Mouse (Mus musculus) ES-CJ7 (cell line): ENCODE measurements around the gene Txlnb.
"Not testable (repeated sequence)": the region's sequence is repeated elsewhere in the genome, so short reads cannot be mapped to it uniquely, and the experiment has no call there.

Source experiments
- DNase-seq: peaks from one replicate; pipeline ENCODE4 v3.0.0; 2011; ENCODE audit warnings: low read depth, low spot score

The Txlnb gene

DNA sequence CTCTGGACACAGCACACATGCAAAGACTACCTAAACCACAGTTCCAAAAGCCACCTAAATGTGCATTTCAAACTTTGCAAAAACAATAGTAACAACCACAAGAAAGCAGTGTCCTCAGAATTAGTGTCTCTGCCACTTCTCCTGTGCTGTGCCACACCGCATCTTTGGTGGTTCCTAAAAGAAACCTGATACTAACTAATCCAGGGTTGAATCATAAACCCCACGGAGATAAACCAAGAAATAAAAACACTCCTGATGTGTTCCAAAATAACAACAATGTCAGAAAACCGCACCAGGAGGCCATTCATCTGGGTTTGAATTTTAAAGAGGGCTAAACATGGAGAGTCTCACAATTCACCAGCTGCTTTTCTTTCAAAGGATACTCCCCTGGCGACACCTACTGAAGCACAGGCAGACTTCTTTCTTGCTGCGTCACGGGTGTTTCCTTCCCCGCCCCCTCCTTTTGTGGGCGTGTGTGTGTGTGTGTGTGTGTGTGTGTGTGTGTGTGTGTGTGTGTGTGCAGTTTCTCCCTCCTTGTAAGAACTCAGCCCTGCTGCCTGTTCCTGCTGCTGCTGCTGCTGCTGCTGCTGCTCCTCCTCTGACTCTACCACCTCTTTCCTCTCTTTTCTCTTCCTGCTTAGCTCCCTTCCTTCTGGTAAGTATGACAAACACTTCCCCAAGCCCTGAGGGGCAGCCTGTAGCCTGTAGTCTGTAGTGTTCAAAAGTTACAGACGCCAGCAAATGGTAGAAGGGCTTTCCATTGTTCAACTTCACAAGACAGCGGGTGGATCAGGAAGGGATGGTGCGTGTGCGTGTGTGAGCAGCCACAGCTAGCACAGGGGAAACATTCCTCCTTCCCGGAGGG is at the start of gene Txlnb:
TSS of gene Txlnb (plus strand) at position 460 of the 865 bp plus-strand sequence.
- DNase-seq = peak; percentile 68

DNA sequence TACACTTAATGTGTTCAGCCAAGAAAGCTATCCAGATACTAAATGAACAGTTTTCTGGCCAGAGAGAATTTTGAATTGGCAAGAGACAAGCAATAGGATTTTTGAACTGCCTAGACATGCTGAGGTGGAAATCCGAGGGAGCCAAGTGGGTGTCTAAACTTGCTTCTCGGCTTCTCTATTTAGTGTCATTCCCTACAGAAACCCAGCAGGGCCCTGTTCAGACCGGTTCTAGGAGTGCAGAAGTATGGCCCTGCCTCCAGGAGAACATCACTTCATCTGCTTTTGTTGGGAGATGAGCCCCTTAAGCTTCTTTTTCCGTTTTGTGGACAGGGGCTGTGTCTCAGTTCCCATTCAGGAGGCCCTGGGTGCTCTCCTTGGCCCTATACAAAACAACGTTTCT is 43.5 kb upstream of the Txlnb start:
- no peak for DNase-seq

DNA sequence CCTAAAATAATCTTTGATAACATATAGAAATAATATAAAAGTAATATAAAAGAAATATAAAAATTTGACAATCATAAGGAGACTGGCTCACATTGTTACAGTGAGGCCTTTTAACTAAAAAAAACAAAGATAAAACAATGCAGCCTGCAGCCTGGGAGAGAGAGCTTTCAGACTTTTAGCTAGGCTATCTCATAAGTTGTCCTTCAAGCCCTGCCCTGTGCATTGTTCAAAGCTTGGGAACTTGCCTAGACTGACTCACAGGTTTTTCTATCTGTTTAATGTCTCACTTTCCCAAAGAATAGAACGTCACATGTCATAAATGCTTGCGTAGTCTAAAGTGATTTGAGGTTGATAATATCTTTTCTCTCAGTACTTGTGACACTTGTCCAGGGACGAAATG is 36.3 kb upstream of the Txlnb start:
- no peak for DNase-seq

GRCm38 (mm10) chr10:17760750-17761613 is 35.0 kb upstream of the Txlnb start:
- DNase-seq = peak; percentile 45

DNA sequence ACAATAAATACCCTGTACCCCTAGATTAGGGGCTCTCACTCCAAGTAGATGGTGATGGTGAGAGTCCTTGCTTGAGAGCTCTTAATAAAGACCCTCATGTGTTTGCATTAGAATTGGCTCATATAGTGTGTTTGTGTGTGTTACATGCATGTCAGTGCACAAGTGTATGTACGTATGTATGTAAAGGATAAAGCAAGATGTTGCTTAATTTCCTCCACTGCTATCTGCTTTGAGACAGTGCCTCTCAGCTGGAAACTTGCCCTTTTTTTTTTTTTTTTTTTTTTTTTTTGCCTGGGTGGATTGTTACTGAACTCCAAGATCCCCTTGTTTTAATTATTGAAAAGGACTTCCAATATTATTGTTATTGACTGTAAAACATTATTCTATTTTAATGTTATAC is 34.4 kb upstream of the Txlnb start:
- DNase-seq = no peak

- no peak for DNase-seq
Measured at GRCm38 (mm10) chr10:17762946-17763345, 33.1 kb upstream of the Txlnb start.

GRCm38 (mm10) chr10:17769856-17770255 is 26.2 kb upstream of the Txlnb start:
- no peak for DNase-seq

GRCm38 (mm10) chr10:17772364-17772763 is 23.7 kb upstream of the Txlnb start:
- no peak for DNase-seq

DNA sequence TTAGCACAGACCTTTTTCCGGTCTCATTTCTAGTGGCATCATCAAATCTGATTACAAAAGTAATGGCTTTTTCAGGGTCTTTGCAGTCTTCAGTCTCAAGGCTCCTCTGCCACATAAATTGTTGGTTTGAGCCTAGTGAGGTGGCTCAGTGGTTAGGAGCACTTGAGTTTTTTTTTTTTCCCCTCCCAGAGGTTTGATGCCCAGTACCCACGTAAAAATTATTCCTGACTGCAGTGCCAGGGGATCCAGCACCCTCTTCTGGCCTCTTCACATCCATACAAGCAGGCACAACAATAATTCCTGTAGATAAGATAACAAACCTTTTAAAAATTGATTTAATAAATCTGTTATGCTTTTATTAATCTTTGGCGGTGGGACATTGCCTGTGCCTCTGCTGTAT is 21.7 kb upstream of the Txlnb start:
- DNase-seq = no peak

- DNase-seq = no peak
Measured at GRCm38 (mm10) chr10:17775079-17775478, 20.9 kb upstream of the Txlnb start.

- DNase-seq = not testable (repeated sequence)
Measured at GRCm38 (mm10) chr10:17776684-17777083, 19.3 kb upstream of the Txlnb start.

- DNase-seq = no peak
Measured at GRCm38 (mm10) chr10:17786771-17787170, 9.3 kb upstream of the Txlnb start.

DNA sequence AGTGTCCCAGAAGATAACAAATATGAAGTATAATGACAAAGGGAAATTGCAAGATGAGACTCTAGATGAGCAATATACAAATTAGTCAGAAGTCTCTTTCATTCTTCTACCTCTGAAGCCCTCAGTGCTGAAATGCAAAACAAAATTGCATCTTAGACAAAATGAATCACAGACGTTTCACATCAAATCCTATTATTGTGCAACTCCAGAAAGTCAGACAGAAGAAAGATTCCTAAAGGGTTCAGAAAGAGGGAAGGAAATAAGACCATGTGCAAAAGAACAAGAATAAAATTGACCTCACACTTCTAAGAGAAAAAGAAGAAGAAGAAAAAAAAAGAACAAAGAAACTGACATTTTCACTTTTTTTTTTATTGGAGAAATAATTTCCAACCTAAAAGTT is 8.1 kb upstream of the Txlnb start:
- no peak for DNase-seq

- DNase-seq = no peak
Measured at GRCm38 (mm10) chr10:17788347-17788746, 7.7 kb upstream of the Txlnb start.

DNA sequence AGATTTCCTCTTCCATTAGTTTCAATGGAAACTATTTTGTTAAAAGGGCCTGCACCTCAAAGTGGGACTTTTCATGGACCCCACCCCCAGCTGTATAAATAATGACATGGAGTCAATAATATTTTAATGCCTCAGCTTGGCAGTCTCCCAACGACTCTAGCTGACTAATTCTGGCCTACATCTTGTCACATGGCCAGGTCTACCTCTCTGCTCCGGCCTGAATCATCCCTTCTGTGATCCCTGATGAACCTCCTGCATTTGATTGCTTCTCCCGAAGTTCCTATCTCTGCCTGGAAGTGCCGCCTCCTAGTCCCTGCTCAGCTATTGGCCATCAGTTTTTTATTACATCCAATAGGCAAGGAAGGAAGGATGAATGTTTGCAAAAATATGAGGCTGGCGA is 2.1 kb upstream of the Txlnb start:
- no peak for DNase-seq

DNA sequence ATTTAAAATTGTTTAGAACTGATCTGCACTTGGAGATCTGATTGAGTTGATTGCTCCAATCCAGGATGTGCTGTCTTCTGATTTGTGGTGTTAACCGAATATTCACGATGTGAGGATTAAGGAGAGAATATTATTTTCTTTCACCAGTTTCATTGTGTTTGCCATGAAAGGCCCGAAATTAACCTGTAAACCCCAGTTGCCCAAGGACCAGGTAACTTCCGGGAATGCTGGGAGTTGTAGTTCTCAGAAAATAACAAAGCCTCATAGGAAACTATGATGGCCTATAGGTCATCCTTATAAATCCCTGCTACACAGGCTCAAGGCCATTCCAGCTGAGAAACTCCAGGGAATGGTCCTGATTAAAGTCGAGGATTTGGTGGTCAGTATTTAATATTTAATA is 1.6 kb upstream of the Txlnb start:
- DNase-seq = no peak

DNA sequence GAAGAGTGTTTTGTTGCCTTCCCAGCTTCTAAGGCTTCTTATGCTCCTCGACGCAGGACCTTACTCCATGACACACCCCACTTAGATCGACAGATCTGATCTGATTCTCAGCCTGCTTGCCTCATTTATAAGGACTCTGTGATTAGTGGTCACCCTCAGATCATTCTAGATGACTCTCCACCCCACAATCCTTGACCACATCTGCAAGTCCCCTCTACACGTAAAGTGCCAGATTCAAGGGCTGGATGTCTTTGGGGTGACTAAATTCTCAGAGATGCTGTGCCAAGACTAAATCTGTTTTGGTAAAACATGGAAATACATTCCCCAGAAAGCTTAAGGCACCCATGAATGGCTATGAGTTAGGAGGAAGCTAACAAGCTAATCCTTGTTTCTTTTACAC is 799 bp upstream of the Txlnb start:
- DNase-seq = no peak

DNA sequence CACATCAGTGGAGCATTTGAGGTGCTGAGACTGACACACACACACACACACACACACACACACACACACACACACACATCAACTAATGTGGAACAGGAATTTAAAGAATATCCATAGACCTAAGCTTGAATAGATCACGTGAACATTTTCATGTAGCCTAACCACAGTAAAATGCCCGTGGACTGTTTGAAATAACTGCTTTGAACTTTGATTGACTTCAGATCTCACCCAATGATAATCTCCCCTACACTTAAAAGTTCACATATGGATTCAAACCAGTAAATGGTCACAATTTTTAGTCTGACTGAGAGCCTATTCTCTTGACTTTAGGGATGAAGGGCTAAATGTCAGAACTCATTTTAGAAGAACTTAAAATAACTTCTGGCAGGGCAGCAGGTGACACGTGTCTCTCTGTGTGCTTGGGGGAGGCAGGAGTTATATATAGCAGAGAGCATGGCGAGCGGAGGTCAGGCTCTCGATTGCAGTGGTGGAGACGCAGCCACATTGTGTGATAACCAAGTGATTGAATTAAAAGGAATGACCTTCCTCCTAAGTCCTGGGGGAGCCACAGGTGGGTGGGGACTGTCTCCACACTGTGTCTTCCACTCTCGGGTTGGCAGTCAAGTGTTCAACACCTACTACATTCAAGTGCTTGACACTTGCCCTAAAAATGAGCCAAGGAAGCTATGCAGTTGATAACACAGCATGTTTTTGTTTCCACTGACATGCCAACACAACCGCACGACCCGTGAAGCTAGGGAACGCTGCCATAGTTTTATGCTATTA is 1.0 kb downstream of the Txlnb start:
- DNase-seq = no peak

- peak; percentile 20 for DNase-seq
Measured at GRCm38 (mm10) chr10:17797681-17798080, 1.7 kb downstream of the Txlnb start.

GRCm38 (mm10) chr10:17801788-17802187 is 5.8 kb downstream of the Txlnb start:
- no peak for DNase-seq

GRCm38 (mm10) chr10:17808526-17808925 is 12.5 kb downstream of the Txlnb start:
- peak; percentile 73 for DNase-seq

- no peak for DNase-seq
Measured at GRCm38 (mm10) chr10:17815052-17815451, 19.0 kb downstream of the Txlnb start.
